Mouse (Mus musculus): ENCODE data around the gene Fndc7. TPM values are rescaled to one million over a fixed set of nuclear protein-coding genes. Genes with fewer than 3 reads are reported as not detected.

Fndc7 gene
- polyA plus RNA-seq (2015; fragmentation: Nextera tagmentation; extraction: Ambion mirVana) = 0.82 and 1.4 TPM in 2 replicates

DNA sequence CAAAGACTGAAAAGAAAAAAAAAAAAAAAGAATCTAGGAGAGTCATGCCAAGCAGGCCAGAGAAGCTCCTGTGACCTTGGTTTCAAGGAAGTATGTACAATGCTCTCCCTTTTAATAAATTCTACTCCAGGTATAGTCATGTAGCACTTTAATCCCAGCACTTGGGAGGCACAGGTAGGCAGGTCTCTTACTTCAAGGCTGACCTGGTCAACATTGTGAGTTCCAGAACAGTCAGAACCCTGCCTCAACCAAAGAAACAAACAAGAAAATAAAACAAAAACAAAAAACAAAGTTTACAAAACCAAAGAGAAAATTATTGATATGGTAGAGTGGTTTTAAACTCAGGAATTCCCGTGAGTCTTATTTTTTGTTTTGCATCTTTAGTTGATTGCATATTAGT is at the start of gene Fndc7:
Gene Fndc7 (minus strand): TSS at position 101 of the 400 bp plus-strand sequence.

DNA sequence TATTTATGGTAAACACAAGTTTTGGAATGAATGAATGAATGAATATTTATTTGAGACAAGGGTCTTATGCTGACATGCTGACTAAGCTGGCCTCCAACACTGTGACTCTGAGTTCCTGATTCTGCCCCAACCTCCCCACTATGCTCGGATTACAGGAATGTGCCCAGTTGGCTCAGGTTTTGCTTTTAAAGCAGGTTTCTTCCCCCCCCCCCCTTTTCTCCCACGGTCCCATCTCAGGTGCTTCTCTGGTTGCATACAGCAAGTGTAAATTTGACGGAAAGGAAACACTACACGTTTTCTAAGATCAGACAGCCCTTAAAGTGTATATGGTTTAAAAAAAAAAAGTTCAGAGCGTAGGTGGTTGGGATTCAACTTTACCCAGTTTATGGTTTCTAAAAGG is 49.8 kb upstream of the Fndc7 start, which contains the start of gene Henmt1:
Gene Henmt1 (plus strand): TSS at position 301 of the 400 bp plus-strand sequence.

DNA sequence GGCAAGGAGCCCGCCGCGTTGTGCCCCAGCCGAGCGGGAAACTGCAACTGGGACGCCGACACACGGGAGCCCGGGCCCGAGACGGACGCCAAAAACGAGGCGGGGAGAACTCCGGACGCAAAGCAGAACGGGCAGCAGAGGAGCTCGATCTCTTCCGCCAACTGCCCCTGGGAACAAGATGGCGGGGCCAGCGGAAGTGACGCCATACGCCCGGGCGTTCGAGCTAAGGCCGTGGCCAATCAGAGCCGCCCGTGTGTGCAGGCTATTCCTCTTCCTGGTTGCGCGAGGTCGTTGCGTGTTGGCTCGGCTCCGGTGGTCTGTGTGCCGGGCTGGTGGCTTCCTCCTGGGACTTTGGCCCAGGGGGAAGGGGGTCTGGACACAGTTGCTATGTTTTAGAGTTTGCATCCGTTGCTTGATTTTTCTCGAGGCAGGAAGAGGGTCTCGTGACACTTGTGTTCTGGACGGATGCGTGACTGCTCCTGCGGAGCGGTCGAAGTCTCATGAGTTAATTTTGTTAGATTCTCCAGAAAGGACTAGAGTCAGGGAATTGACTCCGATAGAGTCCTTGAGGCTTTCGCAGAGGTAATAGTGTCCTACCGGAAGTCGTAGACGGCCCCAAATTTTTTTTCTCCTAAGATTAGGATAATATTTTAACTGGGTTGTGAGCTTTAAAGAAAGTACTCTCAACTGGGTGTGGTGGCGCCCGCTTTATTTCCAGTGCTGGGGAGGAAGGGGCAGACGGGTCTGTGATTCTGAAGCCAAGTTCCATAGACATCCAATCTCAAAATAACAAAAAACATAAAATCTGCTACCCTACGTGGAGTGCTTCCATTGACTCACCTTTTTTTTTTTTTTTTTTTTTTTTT is 22.0 kb upstream of the Fndc7 start, which contains the start of gene Prpf38b:
Gene Prpf38b (minus strand): TSS at position 180 of the 866 bp plus-strand sequence.

DNA sequence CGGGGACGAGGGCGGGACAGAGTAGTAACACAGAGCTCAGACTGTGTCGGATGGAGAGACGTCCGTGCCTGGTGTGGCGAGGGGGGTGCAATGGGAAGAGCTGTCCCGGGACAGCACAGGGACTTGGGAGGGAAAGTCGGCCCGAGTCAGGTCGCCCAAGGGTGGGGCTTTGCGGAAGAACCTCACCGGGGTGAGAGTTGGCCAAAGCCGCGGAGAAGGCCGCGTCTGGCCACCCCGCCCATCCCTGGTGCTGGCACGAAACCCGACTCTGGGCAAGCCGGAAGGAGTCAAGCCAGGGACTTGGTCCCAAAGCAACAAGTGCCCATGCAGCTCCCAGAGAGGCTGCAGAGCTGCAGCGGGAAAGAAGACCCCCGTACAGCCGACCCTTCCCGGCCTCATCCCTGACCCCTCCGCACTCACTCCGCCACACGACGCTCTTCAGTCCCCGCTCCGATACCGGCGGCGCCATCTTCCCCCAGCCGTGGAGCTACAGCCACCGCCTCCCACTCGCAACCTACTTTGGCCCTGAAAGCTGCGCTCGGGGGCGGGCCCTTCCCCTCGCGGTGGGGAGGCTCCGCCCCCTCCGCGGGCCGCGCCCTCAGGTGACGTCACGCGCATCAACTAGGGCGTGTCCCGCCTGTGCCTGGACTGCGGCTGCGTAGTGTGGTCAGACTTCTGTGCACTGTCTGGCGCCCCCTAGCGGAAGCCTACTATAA is 49.6 kb downstream of the Fndc7 start, which contains the start of gene Stxbp3:
Gene Stxbp3 (minus strand): TSS at position 527 of the 716 bp plus-strand sequence.

Other genes with a start within 250 kb of the Fndc7 start
- gene Clcc1, start 236.1 kb downstream of the Fndc7 start, polyA plus RNA-seq (2015; fragmentation: Nextera tagmentation; extraction: Ambion mirVana) = 66.2 and 72.8 TPM in 2 replicates
- gene Gpsm2, start 167.7 kb downstream of the Fndc7 start, polyA plus RNA-seq (2015; fragmentation: Nextera tagmentation; extraction: Ambion mirVana) = 20.4 and 21.6 TPM in 2 replicates
- 0.08 TPM in 1 of 2 replicates, not detected in the other for gene Aknad1, start 150.3 kb downstream of the Fndc7 start, polyA plus RNA-seq (2015; fragmentation: Nextera tagmentation; extraction: Ambion mirVana)
- 31.2 and 48.7 TPM in 2 replicates for gene Stxbp3, start 49.5 kb downstream of the Fndc7 start, polyA plus RNA-seq (2015; fragmentation: Nextera tagmentation; extraction: Ambion mirVana)
- gene Prpf38b, start 21.7 kb upstream of the Fndc7 start, polyA plus RNA-seq (2015; fragmentation: Nextera tagmentation; extraction: Ambion mirVana) = 24.2 and 37.2 TPM in 2 replicates
- 0.88 TPM in 1 of 2 replicates, not detected in the other for gene Henmt1, start 49.9 kb upstream of the Fndc7 start, polyA plus RNA-seq (2015; fragmentation: Nextera tagmentation; extraction: Ambion mirVana)
- not detected in 2 replicates for gene Gm9857, start 50.4 kb upstream of the Fndc7 start, polyA plus RNA-seq (2015; fragmentation: Nextera tagmentation; extraction: Ambion mirVana)
- 12.4 and 25.9 TPM in 2 replicates for gene Fam102b, start 137.6 kb upstream of the Fndc7 start, polyA plus RNA-seq (2015; fragmentation: Nextera tagmentation; extraction: Ambion mirVana)
- not detected in 2 replicates for gene Slc25a54, start 190.5 kb upstream of the Fndc7 start, polyA plus RNA-seq (2015; fragmentation: Nextera tagmentation; extraction: Ambion mirVana)
- gene Slc25a24, start 233.1 kb upstream of the Fndc7 start, polyA plus RNA-seq (2015; fragmentation: Nextera tagmentation; extraction: Ambion mirVana) = 14.8 and 18.6 TPM in 2 replicates